Mouse (Mus musculus) MEL (cell line): ENCODE measurements around the gene Prm2. TPM values are rescaled to one million over a fixed set of nuclear protein-coding genes. Genes with fewer than 3 reads are reported as not detected.
A peak's percentile ranks its signal among the peaks of the same experiment; 100 is the strongest.

Experiments used
- DNase-seq: peaks from one replicate; pipeline ENCODE4 v3.0.0; 2011; ENCODE audit warnings: low read depth, low spot score
- H3K27ac ChIP-seq: 2 replicates; pipeline ENCODE4 v1.5.1; 2012; ENCODE audit warnings: low read depth, mild to moderate bottlenecking, control low read depth, low read length, moderate library complexity; ENCODE audit not compliant: control insufficient read depth
- H3K27me3 ChIP-seq, 2 experiments: fragments of 150-350 bp in 1 of 2; sonication (generic) in 1 of 2; 2 replicates each; pipeline ENCODE4 v1.6.1; 2012; ENCODE audit warnings: low read length in 2 of 2, mild to moderate bottlenecking in 2 of 2, improper control_type of control experiment in 1 of 2, moderate library complexity in 1 of 2; ENCODE audit not compliant: insufficient read depth in 2 of 2, control insufficient read depth in 1 of 2
- H3K36me3 ChIP-seq, 2 experiments: 2 replicates each; pipeline ENCODE4 v1.6.1; 2012 to 2014; ENCODE audit warnings: low read length in 2 of 2, improper control_type of control experiment in 1 of 2, inconsistent platforms in 1 of 2, mild to moderate bottlenecking in 1 of 2; ENCODE audit not compliant: insufficient read depth in 2 of 2, control insufficient read depth in 1 of 2
- H3K4me1 ChIP-seq, 2 experiments: fragments of 150-350 bp in 1 of 2; sonication (generic) in 1 of 2; 2 replicates each; pipeline ENCODE4 v1.6.1; 2012; ENCODE audit warnings: low read length in 2 of 2, improper control_type of control experiment in 1 of 2, mild to moderate bottlenecking in 1 of 2; ENCODE audit not compliant: insufficient read depth in 2 of 2, control insufficient read depth in 1 of 2
- H3K4me3 ChIP-seq, 2 experiments: fragments of 150-350 bp in 1 of 2; sonication (generic) in 1 of 2; 2 replicates each; pipeline ENCODE4 v1.5.1; 2012; ENCODE audit warnings: low read depth in 2 of 2, low read length in 2 of 2, mild to moderate bottlenecking in 2 of 2, moderate library complexity in 2 of 2, control low read depth in 1 of 2, improper control_type of control experiment in 1 of 2; ENCODE audit not compliant: control insufficient read depth in 1 of 2, insufficient read depth in 1 of 2
- H3K79me2 ChIP-seq: 2 replicates; pipeline ENCODE4 v1.6.1; 2012; ENCODE audit warnings: mild to moderate bottlenecking, low read length, moderate library complexity; ENCODE audit not compliant: control insufficient read depth, poor library complexity, insufficient read depth
- H3K9ac ChIP-seq: 2 replicates; pipeline ENCODE4 v1.6.1; 2012; ENCODE audit warnings: low read depth, mild to moderate bottlenecking, control low read depth, low read length, moderate library complexity; ENCODE audit not compliant: control insufficient read depth, poor library complexity, severe bottlenecking
- H3K9me3 ChIP-seq: fragments of 150-350 bp; sonication (generic); replicated peaks from 2 replicates; pipeline ENCODE4 v1.6.1; 2012; ENCODE audit warnings: mild to moderate bottlenecking, low read length, improper control_type of control experiment, moderate library complexity; ENCODE audit not compliant: insufficient read depth
- BHLHE40 ChIP-seq: IDR thresholded peaks from 2 replicates; pipeline ENCODE4 v1.6.1; 2012; ENCODE audit warnings: low read depth, mild to moderate bottlenecking, inconsistent platforms, low read length, improper control_type of control experiment, borderline replicate concordance
- CHD1 ChIP-seq: IDR thresholded peaks from 2 replicates; pipeline ENCODE4 v1.6.1; 2012; ENCODE audit warnings: low read depth, mild to moderate bottlenecking, inconsistent platforms, low read length, improper control_type of control experiment
- CHD2 ChIP-seq: IDR thresholded peaks from 2 replicates; pipeline ENCODE4 v1.6.1; 2011; ENCODE audit warnings: low read length, improper control_type of control experiment
- CTCF ChIP-seq, 3 experiments: IDR thresholded peaks in 2 of 3; conservative IDR thresholded peaks in 1 of 3; 2 replicates each; pipeline ENCODE4 v1.5.1; 2011 to 2012; ENCODE audit warnings: low read length in 3 of 3, low read depth in 2 of 3, mild to moderate bottlenecking in 2 of 3, improper control_type of control experiment in 1 of 3, inconsistent platforms in 1 of 3, mixed read lengths in 1 of 3, moderate library complexity in 1 of 3; ENCODE audit not compliant: control insufficient read depth in 1 of 3, insufficient read depth in 1 of 3, poor library complexity in 1 of 3, severe bottlenecking in 1 of 3
- E2F4 ChIP-seq: IDR thresholded peaks from 2 replicates; pipeline ENCODE4 v1.6.1; 2011; ENCODE audit warnings: low read depth, low read length, improper control_type of control experiment, borderline replicate concordance
- ELF1 ChIP-seq: IDR thresholded peaks from 2 replicates; pipeline ENCODE4 v1.6.1; 2014; ENCODE audit warnings: low read depth, mild to moderate bottlenecking, inconsistent platforms, low read length, improper control_type of control experiment, moderate library complexity
- EP300 ChIP-seq, 2 experiments: IDR thresholded peaks; 2 replicates each; pipeline ENCODE4 v1.6.1; 2011; ENCODE audit warnings: improper control_type of control experiment in 2 of 2, low read length in 2 of 2, low read depth in 1 of 2, mild to moderate bottlenecking in 1 of 2
- ETS1 ChIP-seq: IDR thresholded peaks from 2 replicates; pipeline ENCODE4 v1.6.1; 2012; ENCODE audit warnings: low read depth, mild to moderate bottlenecking, inconsistent platforms, low read length, improper control_type of control experiment, moderate library complexity
- GABPA ChIP-seq: IDR thresholded peaks from 2 replicates; pipeline ENCODE4 v1.6.1; 2012; ENCODE audit warnings: low read depth, mild to moderate bottlenecking, inconsistent platforms, low read length, improper control_type of control experiment, moderate library complexity
- GATA1 ChIP-seq: IDR thresholded peaks from 2 replicates; pipeline ENCODE4 v1.6.1; 2011; ENCODE audit warnings: low read depth, low read length, improper control_type of control experiment
- HCFC1 ChIP-seq: IDR thresholded peaks from 2 replicates; pipeline ENCODE4 v1.6.1; 2012; ENCODE audit warnings: low read depth, mild to moderate bottlenecking, inconsistent platforms, low read length, improper control_type of control experiment, moderate library complexity
- JUND ChIP-seq: IDR thresholded peaks from 2 replicates; pipeline ENCODE4 v1.6.1; 2011; ENCODE audit warnings: low read depth, mild to moderate bottlenecking, improper control_type of control experiment, low read length
- MAFK ChIP-seq: IDR thresholded peaks from 2 replicates; pipeline ENCODE4 v1.6.1; 2011; ENCODE audit warnings: low read depth, mild to moderate bottlenecking, low read length, improper control_type of control experiment, borderline replicate concordance
- MAX ChIP-seq: IDR thresholded peaks from 2 replicates; pipeline ENCODE4 v1.6.1; 2011; ENCODE audit warnings: low read length, improper control_type of control experiment
- MEF2A ChIP-seq: IDR thresholded peaks from 2 replicates; pipeline ENCODE4 v1.6.1; 2014; ENCODE audit warnings: low read depth, mild to moderate bottlenecking, inconsistent platforms, low read length, improper control_type of control experiment; ENCODE audit not compliant: poor library complexity, insufficient replicate concordance, severe bottlenecking; ENCODE audit errors: extremely low read depth
- MYB ChIP-seq: IDR thresholded peaks from 2 replicates; pipeline ENCODE4 v1.6.1; 2011; ENCODE audit warnings: mild to moderate bottlenecking, low read depth, low read length, improper control_type of control experiment
- MYC ChIP-seq: IDR thresholded peaks from 2 replicates; pipeline ENCODE4 v1.6.1; 2011; ENCODE audit warnings: low read depth, mild to moderate bottlenecking, low read length, improper control_type of control experiment, moderate library complexity
- NELFE ChIP-seq: IDR thresholded peaks from 2 replicates; pipeline ENCODE4 v1.6.1; 2011; ENCODE audit warnings: low read depth, low read length, improper control_type of control experiment
- NRF1 ChIP-seq: IDR thresholded peaks from 2 replicates; pipeline ENCODE4 v1.6.1; 2014; ENCODE audit warnings: low read depth, mild to moderate bottlenecking, inconsistent platforms, low read length, improper control_type of control experiment, moderate library complexity; ENCODE audit not compliant: poor library complexity, insufficient read depth, severe bottlenecking
- POLR2A ChIP-seq, 2 experiments: IDR thresholded peaks; 2 replicates each; pipeline ENCODE4 v1.6.1; 2011 to 2012; ENCODE audit warnings: low read length in 2 of 2, mild to moderate bottlenecking in 2 of 2, control low read depth in 1 of 2, improper control_type of control experiment in 1 of 2, low read depth in 1 of 2, moderate library complexity in 1 of 2; ENCODE audit not compliant: control insufficient read depth in 1 of 2, insufficient read depth in 1 of 2, poor library complexity in 1 of 2
- POLR2AphosphoS2 ChIP-seq: IDR thresholded peaks from 2 replicates; pipeline ENCODE4 v1.6.1; 2011; ENCODE audit warnings: low read length, improper control_type of control experiment
- POLR2AphosphoS5 ChIP-seq: IDR thresholded peaks from 2 replicates; pipeline ENCODE4 v1.6.1; 2012; ENCODE audit warnings: low read depth, borderline replicate concordance, mild to moderate bottlenecking, inconsistent platforms, low read length, moderate library complexity, mixed read lengths
- RAD21 ChIP-seq: IDR thresholded peaks from 2 replicates; pipeline ENCODE4 v1.6.1; 2011; ENCODE audit warnings: mild to moderate bottlenecking, low read depth, low read length, improper control_type of control experiment
- RCOR1 ChIP-seq: IDR thresholded peaks from 2 replicates; pipeline ENCODE4 v1.6.1; 2012; ENCODE audit warnings: low read depth, mild to moderate bottlenecking, inconsistent platforms, low read length, improper control_type of control experiment
- SIN3A ChIP-seq: IDR thresholded peaks from 2 replicates; pipeline ENCODE4 v1.6.1; 2012; ENCODE audit warnings: low read length, improper control_type of control experiment, inconsistent platforms
- SMC3 ChIP-seq: IDR thresholded peaks from 2 replicates; pipeline ENCODE4 v1.6.1; 2011; ENCODE audit warnings: low read depth, low read length, improper control_type of control experiment
- TAL1 ChIP-seq: IDR thresholded peaks from 2 replicates; pipeline ENCODE4 v1.6.1; 2012; ENCODE audit warnings: mild to moderate bottlenecking, inconsistent platforms, low read length, moderate library complexity, mixed read lengths
- TBP ChIP-seq: IDR thresholded peaks from 2 replicates; pipeline ENCODE4 v1.8.0; 2011; ENCODE audit warnings: low read depth, low read length, improper control_type of control experiment
- TCF12 ChIP-seq: IDR thresholded peaks from 2 replicates; pipeline ENCODE4 v1.6.1; 2014; ENCODE audit warnings: low read depth, mild to moderate bottlenecking, inconsistent platforms, low read length, improper control_type of control experiment, moderate library complexity
- UBTF ChIP-seq: IDR thresholded peaks from 2 replicates; pipeline ENCODE4 v1.6.1; 2012; ENCODE audit warnings: low read depth, mild to moderate bottlenecking, inconsistent platforms, low read length, improper control_type of control experiment, moderate library complexity, borderline replicate concordance; ENCODE audit not compliant: insufficient read depth
- USF1 ChIP-seq: IDR thresholded peaks from 2 replicates; pipeline ENCODE4 v1.6.1; 2014; ENCODE audit warnings: low read depth, mild to moderate bottlenecking, inconsistent platforms, low read length, improper control_type of control experiment, moderate library complexity
- USF2 ChIP-seq, 2 experiments: IDR thresholded peaks; 2 replicates each; pipeline ENCODE4 v1.6.1; 2011 to 2012; ENCODE audit warnings: improper control_type of control experiment in 2 of 2, low read length in 2 of 2, borderline replicate concordance in 1 of 2, inconsistent platforms in 1 of 2, low read depth in 1 of 2, mild to moderate bottlenecking in 1 of 2; ENCODE audit not compliant: insufficient read depth in 1 of 2
- ZC3H11A ChIP-seq: IDR thresholded peaks from 2 replicates; pipeline ENCODE4 v1.6.1; 2012; ENCODE audit warnings: low read depth, mild to moderate bottlenecking, inconsistent platforms, low read length, improper control_type of control experiment
- ZKSCAN1 ChIP-seq: IDR thresholded peaks from 2 replicates; pipeline ENCODE4 v1.6.1; 2012; ENCODE audit warnings: low read depth, mild to moderate bottlenecking, inconsistent platforms, low read length, improper control_type of control experiment, moderate library complexity
- ZMIZ1 ChIP-seq: IDR thresholded peaks from 2 replicates; pipeline ENCODE4 v1.6.1; 2012; ENCODE audit warnings: low read depth, mild to moderate bottlenecking, inconsistent platforms, low read length, improper control_type of control experiment, moderate library complexity
- ZNF384 ChIP-seq: IDR thresholded peaks from 2 replicates; pipeline ENCODE4 v1.6.1; 2012; ENCODE audit warnings: low read depth, mild to moderate bottlenecking, inconsistent platforms, low read length, improper control_type of control experiment
- polyA plus RNA-seq, 2 experiments: library from polyadenylated mRNA; stranded (reverse) in 1 of 2; unstranded in 1 of 2; fragments of >175 nt in 1 of 2; fragments of >200 nt in 1 of 2; gene quantifications; 2 replicates each; pipeline versions ENCODE4 v1.2.1 to v1.2.4; 2012; ENCODE audit warnings: low replicate concordance in 2 of 2, low read depth in 1 of 2; ENCODE audit not compliant: insufficient read length in 2 of 2, insufficient read depth in 1 of 2, missing spikeins in 1 of 2
- total RNA-seq: library from RNA; depleted of rRNA; stranded (reverse); fragments of 300-350 nt; gene quantifications from 2 replicates; pipeline ENCODE4 v1.2.3, GENCODE M21; 2012

Prm2 gene
- total and polyA plus RNA-seq, 3 experiments, result not detected

GRCm38 (mm10) chr16:10834911-10835587, 39.1 kb upstream of the Prm2 start, which contains the start of gene Rmi2:
TSS of gene Rmi2 (plus strand) at chr16:10835059.
- peaks cover 0 to 5% of the 10 kb centered on the region in 2 experiments; a peak in 2 of 4 replicates for H3K36me3 ChIP-seq
- peak within 1 kb of the TSS; percentile 61 to 70 for H3K4me3 ChIP-seq
- no peaks in the 10 kb centered on the region for H3K27me3 ChIP-seq
- peak within 1 kb of the TSS; percentile 89 for H3K9ac ChIP-seq
- peaks cover 0 to 8% of the 10 kb centered on the region in 2 experiments; a peak in 2 of 4 replicates for H3K4me1 ChIP-seq
- H3K27ac ChIP-seq, result peak within 1 kb of the TSS; percentile 62
- DNase-seq, result peak; percentile 92
- H3K9me3 ChIP-seq, result no peaks in the 10 kb centered on the region
- no peaks in the 10 kb centered on the region; the same call in 1 of the 2 replicates for H3K79me2 ChIP-seq
- TF ChIP-seq NRF1, result no peak
- peak; percentile 16; the same call in 1 of the 2 replicates for TF ChIP-seq MYC
- TF ChIP-seq SIN3A, result peak; percentile 85
- no peak for TF ChIP-seq MAFK
- no peak for TF ChIP-seq POLR2AphosphoS2
- TF ChIP-seq TCF12, result no peak
- peak; percentile 77 for TF ChIP-seq MAX
- peak; percentile 60 to 61; a peak in 2 of 4 replicates for TF ChIP-seq POLR2A (IDR thresholded peaks at IDR 0.05; ENCODE audit: control insufficient read depth in 1 of 2, insufficient read depth in 1 of 2, low read depth in 1 of 2, low read length in 2 of 2, poor library complexity in 1 of 2)
- TF ChIP-seq BHLHE40, result no peak
- peak; percentile 96; the same call in 1 of the 2 replicates for TF ChIP-seq E2F4
- TF ChIP-seq MYB, result no peak
- TF ChIP-seq CHD2, result no peak
- TF ChIP-seq SMC3, result no peak
- TF ChIP-seq USF2 (IDR thresholded peaks at IDR 0.05; ENCODE audit: borderline replicate concordance in 1 of 2, insufficient read depth in 1 of 2, low read depth in 1 of 2, low read length in 2 of 2), result no peak
- TF ChIP-seq TAL1, result no peak
- no peak for TF ChIP-seq GABPA
- TF ChIP-seq TBP, result no peak
- TF ChIP-seq ETS1, result no peak; the same call in 1 of the 2 replicates
- no peak for TF ChIP-seq GATA1
- TF ChIP-seq ZC3H11A, result no peak
- TF ChIP-seq ZMIZ1, result no peak
- no peak for TF ChIP-seq JUND
- TF ChIP-seq HCFC1, result peak; percentile 44; the same call in 1 of the 2 replicates
- TF ChIP-seq POLR2AphosphoS5, result no peak
- TF ChIP-seq EP300 (IDR thresholded peaks at IDR 0.05; ENCODE audit: low read depth in 1 of 2, low read length in 2 of 2), result no peak
- no peak for TF ChIP-seq CTCF (IDR thresholded peaks at IDR 0.05 in 2 of 3, conservative IDR thresholded peaks at IDR 0.05 in 1 of 3; ENCODE audit: control insufficient read depth in 1 of 3, insufficient read depth in 1 of 3, low read depth in 2 of 3, low read length in 3 of 3, poor library complexity in 1 of 3, severe bottlenecking in 1 of 3)
- no peak for TF ChIP-seq CHD1
- no peak for TF ChIP-seq ELF1
- TF ChIP-seq RAD21, result no peak
- no peak for TF ChIP-seq UBTF
- no peak for TF ChIP-seq ZNF384
- no peak for TF ChIP-seq RCOR1
- peak; percentile 40; the same call in 1 of the 2 replicates for TF ChIP-seq NELFE
- TF ChIP-seq MEF2A, result no peak
- TF ChIP-seq ZKSCAN1, result no peak
- no peak for TF ChIP-seq USF1
